Mouse (Mus musculus) limb, embryonic 13.5 days (tissue): ENCODE data around the gene Gm15517. TPM values are rescaled to one million over a fixed set of nuclear protein-coding genes. Genes with fewer than 3 reads are reported as not detected.
"Not testable (repeated sequence)": the region's sequence is repeated elsewhere in the genome, so short reads cannot be mapped to it uniquely, and the experiment has no call there.

Experiments
- ATAC-seq: fragments of 200-750 bp; cut with Nextera tagmentation; 2 replicates; pipeline ENCODE4 v1.8.0; 2017; ENCODE audit warnings: low read depth, moderate number of reproducible peaks, moderate TSS enrichment; ENCODE audit not compliant: low FRiP score
- H3K27ac ChIP-seq: fragments of 300-500 bp; sonication (generic); 2 replicates; pipeline ENCODE4 v1.5.1; 2015; ENCODE audit warnings: inconsistent platforms, mild to moderate bottlenecking, moderate library complexity
- H3K27me3 ChIP-seq: fragments of 300-500 bp; sonication (generic); 2 replicates; pipeline ENCODE4 v1.6.1; 2015; ENCODE audit warnings: mild to moderate bottlenecking, inconsistent platforms
- H3K36me3 ChIP-seq: fragments of 300-500 bp; sonication (generic); 2 replicates; pipeline ENCODE4 v1.6.1; 2015; ENCODE audit warnings: inconsistent platforms, mild to moderate bottlenecking, moderate library complexity
- H3K4me1 ChIP-seq: fragments of 300-500 bp; sonication (generic); 2 replicates; pipeline ENCODE4 v1.6.1; 2015; ENCODE audit warnings: inconsistent platforms
- H3K4me2 ChIP-seq: fragments of 300-500 bp; sonication (generic); replicated peaks from 2 replicates; pipeline ENCODE4 v1.6.1; 2015; ENCODE audit warnings: inconsistent platforms, mild to moderate bottlenecking, moderate library complexity
- H3K4me3 ChIP-seq: fragments of 300-500 bp; sonication (generic); 2 replicates; pipeline ENCODE4 v1.5.1; 2015; ENCODE audit warnings: moderate library complexity, mild to moderate bottlenecking, inconsistent platforms
- H3K9ac ChIP-seq: fragments of 300-500 bp; sonication (generic); 2 replicates; pipeline ENCODE4 v1.6.1; 2015; ENCODE audit warnings: mild to moderate bottlenecking, inconsistent platforms
- H3K9me3 ChIP-seq: fragments of 300-500 bp; sonication (generic); 2 replicates; pipeline ENCODE4 v1.6.1; 2016; ENCODE audit warnings: inconsistent platforms
- WGBS: fragments of 180-500 bp; shearing (Covaris S2); methylation state at CpG from one replicate; pipeline ENCODE4 v1.1.7; 2015; 5-methylcytosine and 5-hydroxymethylcytosine counted together
- polyA plus RNA-seq: library from polyadenylated mRNA; unstranded; fragments of >200 nt; fragmentation: Nextera tagmentation; extraction: Ambion mirVana; gene quantifications from 2 replicates; pipeline ENCODE4 v1.2.1, GENCODE M21; 2015

Gm15517 gene
- polyA plus RNA-seq, 1 experiment from 2014 or later: 1.2 TPM

DNA sequence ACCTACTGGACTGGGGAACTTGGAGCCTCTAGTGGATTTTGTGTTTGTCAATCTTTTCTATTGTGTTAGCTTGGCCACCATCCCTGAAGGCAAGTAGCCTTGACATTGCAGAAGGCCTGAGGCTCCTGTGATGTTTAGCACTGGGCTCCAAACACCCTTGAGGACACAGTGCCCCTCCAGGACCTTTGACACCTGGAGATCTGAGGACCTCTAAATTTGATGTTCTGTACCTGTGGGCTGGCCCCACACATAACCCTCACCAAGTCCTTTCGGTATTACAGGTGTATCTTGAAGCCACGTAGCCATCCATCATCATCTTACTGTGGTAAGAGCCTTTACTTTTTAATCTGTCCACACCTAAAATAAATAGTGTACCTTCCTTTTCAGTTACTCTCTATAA is 13.3 kb upstream of the Gm15517 start:
- Histone ChIP-seq H3K36me3 (peaks cover 49% of the 10 kb centered on the region), H3K4me3 (peak overlapping the region; percentile 76), H3K9ac (peak overlapping the region; percentile 95; the same call in 1 of the 2 replicates), H3K4me1 (peaks cover 33% of the 10 kb centered on the region), H3K27me3 (no peaks in the 10 kb centered on the region), H3K27ac (no peak overlapping the region), H3K4me2 (peak overlapping the region; percentile 74), H3K9me3 (no peaks in the 10 kb centered on the region)
- WGBS: 91% methylated on average over 2 of the region's 2 CpGs
- ATAC-seq: no peak

DNA sequence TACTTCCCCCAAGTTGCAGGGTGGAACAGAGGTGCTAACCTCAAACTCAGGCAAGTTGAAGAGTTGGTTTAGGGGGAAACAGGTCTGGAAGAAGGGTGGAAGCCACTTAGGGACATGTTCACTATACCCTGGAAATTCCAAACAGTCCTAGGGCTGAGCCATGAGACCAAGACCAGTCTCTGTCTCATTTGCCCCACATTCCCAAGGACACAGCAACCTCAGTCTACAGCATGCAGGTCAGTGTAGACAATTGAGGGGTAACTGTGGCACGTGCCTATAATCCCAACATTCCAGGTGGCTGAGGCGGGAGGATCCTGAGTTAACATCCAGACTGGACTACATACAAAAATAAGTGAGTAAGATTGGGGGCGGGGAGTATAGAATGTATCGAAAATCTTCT is 12.0 kb upstream of the Gm15517 start:
- 91% methylated on average over 4 of the region's 4 CpGs for WGBS
- H3K36me3 ChIP-seq: peaks cover 60% of the 10 kb centered on the region

DNA sequence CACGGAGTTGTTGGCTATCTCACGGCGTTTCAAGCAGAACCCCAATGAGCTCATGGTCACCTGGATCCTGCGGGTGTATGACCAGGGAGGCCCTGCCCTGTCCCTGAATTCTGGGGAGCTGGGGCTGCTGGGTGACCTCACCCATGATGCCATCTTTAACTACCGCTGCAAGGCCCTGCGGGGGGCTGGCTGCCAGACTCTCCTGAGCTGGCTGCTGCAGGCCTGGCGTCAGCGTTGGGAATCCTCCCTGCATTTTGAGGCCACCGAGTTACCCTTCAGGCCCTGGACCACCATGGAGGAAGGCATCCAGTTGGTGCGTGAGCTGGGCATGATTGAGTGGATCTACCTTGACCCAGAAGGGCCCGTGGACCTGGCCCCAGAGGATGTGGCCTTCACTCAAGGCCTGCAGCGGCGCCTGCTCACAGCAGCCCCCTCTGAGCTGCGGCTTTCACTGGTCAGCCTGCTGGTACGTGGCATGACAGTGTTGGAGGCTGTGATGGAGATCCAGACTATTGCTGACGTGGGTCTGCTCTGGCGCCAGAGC is 10.4 kb upstream of the Gm15517 start:
- Histone ChIP-seq H3K36me3 (peaks cover 69% of the 10 kb centered on the region), H3K4me1 (peaks cover 26% of the 10 kb centered on the region)
- not testable (repeated sequence) for H3K27ac ChIP-seq, ATAC-seq, H3K27me3 ChIP-seq, H3K9me3 ChIP-seq, H3K9ac ChIP-seq, H3K4me2 ChIP-seq, H3K4me3 ChIP-seq
- 87% methylated on average over 17 of the region's 17 CpGs for WGBS

More for the DNA sequence above, 12.0 kb upstream of the Gm15517 start:
- no peak overlapping the region for H3K4me2 ChIP-seq
- no peak overlapping the region for H3K27ac ChIP-seq
- H3K4me3 ChIP-seq: no peak overlapping the region
- no peaks in the 10 kb centered on the region for H3K9me3 ChIP-seq
- H3K9ac ChIP-seq: no peak overlapping the region
- H3K27me3 ChIP-seq: no peaks in the 10 kb centered on the region
- no peak for ATAC-seq
- H3K4me1 ChIP-seq: peaks cover 33% of the 10 kb centered on the region

DNA sequence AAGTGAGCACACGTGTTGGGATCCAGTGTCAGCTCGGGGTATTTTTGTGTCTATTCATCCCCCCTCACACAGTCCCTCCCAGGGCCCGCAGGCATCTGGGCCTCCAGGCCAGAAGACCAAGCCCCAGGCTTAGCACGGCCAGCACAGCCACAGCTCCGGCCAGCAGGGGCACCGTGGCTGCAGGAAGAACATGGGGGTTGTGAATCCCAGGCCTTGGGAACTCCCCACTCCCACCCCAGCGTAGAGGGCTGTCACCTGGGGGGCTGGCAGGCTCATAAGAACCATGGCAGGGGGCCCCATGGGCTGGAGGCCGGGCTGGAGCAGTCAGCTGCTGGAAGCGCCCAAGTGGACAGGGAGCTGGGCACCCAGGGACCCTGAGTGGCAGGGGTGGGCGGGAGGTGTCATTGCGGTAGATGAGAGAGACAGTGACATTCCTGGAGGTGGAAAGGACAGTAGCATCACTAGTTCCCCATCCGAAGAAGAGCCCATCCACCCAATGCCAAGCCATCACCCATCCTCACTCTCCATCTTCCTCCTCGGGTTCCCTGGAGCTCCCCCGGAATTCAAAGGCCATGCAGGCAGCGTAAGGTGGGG is 8.1 kb upstream of the Gm15517 start:
- Histone ChIP-seq H3K4me3 (no peak overlapping the region), H3K4me2 (no peak overlapping the region), H3K9ac (no peak overlapping the region), H3K27me3 (no peaks in the 10 kb centered on the region), H3K27ac (peak overlapping the region; percentile 15; the same call in 1 of the 2 replicates), H3K36me3 (peaks cover 66% of the 10 kb centered on the region), H3K4me1 (peaks cover 19% of the 10 kb centered on the region), H3K9me3 (no peaks in the 10 kb centered on the region)
- no peak for ATAC-seq
- WGBS: 68% methylated on average over 15 of the region's 15 CpGs

DNA sequence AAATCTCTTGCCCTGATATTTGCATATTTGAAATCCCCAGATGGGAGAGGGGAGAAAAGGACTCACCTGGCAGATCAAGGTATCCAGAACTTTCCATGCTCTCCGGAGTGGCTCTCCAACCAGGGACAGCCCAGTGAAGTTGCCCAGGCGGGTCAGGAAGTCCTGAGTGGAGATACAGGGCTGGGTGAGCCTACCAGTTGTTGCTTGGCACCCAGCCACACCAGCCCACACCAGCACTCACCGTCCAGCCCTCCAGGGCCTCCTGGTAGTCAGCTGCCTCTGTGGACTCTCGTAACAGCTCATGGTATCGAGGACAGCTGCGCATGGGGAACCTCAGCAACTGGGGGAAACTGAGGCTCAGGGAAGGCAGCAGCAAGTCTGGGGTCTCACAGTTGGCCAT is 6.3 kb upstream of the Gm15517 start:
- WGBS: 79% methylated on average over 6 of the region's 6 CpGs
- H3K27ac ChIP-seq: no peak overlapping the region; the same call in 1 of the 2 replicates

DNA sequence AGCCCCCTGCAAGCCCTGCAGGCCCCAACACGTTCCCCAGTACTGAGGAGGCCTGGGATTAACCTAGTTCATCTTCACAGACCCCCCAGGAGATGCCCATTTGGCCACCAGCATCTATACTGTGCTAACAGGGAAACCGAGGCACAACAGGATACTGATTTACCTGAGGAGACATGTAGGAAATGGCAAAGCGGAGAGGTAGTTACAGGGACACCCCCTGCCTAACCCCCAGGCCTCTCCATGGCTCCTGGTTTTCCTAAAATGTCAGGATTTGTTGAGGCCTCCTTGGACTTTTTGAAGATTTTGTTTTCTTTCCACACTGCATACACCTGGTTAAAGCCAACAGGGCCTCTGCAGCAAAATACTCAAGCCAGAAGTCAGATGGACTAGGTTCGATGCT is 4.0 kb upstream of the Gm15517 start, which contains the start of gene Acp4:
TSS of gene Acp4 (minus strand) at position 101 of the 400 bp plus-strand sequence.
- Histone ChIP-seq H3K9ac (no peak within 1 kb of the TSS), H3K9me3 (no peaks in the 10 kb centered on the region), H3K27ac (no peak within 1 kb of the TSS), H3K4me1 (no peaks in the 10 kb centered on the region), H3K27me3 (peaks cover 14% of the 10 kb centered on the region), H3K36me3 (peaks cover 27% of the 10 kb centered on the region), H3K4me3 (no peak within 1 kb of the TSS), H3K4me2 (no peak within 1 kb of the TSS)
- no peak for ATAC-seq
- 74% methylated on average over 4 of the region's 4 CpGs for WGBS

More for the DNA sequence above, 6.3 kb upstream of the Gm15517 start:
- no peak for ATAC-seq
- peaks cover 1% of the 10 kb centered on the region; the same call in 1 of the 2 replicates for H3K4me1 ChIP-seq
- H3K9me3 ChIP-seq: no peaks in the 10 kb centered on the region
- H3K4me3 ChIP-seq: no peak overlapping the region
- H3K9ac ChIP-seq: no peak overlapping the region
- H3K4me2 ChIP-seq: no peak overlapping the region
- H3K36me3 ChIP-seq: peaks cover 48% of the 10 kb centered on the region
- H3K27me3 ChIP-seq: no peaks in the 10 kb centered on the region

DNA sequence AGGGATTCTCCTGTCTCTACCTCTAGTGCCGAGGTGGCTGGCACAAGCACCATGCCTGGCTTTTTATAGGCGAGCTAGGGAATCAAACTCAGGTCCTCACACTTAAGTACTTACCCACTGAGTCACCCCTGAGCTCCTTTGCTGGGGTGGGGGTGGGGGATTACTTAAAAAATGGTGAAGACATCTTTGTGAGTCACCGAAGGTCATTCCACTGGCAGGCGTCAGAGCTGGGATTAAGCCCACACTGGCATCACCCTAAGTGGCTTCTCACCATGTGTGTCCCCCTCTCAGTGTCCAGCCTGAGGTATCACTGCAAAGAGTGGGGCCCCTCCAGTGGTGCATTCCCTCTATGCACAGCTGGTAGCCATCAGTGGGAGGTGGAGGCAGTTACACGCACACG is 837 bp upstream of the Gm15517 start:
- 68% methylated on average over 6 of the region's 6 CpGs for WGBS
- Histone ChIP-seq H3K27me3 (peaks cover 35% of the 10 kb centered on the region), H3K27ac (no peak overlapping the region), H3K4me3 (no peak overlapping the region), H3K9me3 (no peaks in the 10 kb centered on the region), H3K4me1 (peaks cover 7% of the 10 kb centered on the region), H3K9ac (no peak overlapping the region), H3K4me2 (no peak overlapping the region), H3K36me3 (no peaks in the 10 kb centered on the region)
- no peak for ATAC-seq

DNA sequence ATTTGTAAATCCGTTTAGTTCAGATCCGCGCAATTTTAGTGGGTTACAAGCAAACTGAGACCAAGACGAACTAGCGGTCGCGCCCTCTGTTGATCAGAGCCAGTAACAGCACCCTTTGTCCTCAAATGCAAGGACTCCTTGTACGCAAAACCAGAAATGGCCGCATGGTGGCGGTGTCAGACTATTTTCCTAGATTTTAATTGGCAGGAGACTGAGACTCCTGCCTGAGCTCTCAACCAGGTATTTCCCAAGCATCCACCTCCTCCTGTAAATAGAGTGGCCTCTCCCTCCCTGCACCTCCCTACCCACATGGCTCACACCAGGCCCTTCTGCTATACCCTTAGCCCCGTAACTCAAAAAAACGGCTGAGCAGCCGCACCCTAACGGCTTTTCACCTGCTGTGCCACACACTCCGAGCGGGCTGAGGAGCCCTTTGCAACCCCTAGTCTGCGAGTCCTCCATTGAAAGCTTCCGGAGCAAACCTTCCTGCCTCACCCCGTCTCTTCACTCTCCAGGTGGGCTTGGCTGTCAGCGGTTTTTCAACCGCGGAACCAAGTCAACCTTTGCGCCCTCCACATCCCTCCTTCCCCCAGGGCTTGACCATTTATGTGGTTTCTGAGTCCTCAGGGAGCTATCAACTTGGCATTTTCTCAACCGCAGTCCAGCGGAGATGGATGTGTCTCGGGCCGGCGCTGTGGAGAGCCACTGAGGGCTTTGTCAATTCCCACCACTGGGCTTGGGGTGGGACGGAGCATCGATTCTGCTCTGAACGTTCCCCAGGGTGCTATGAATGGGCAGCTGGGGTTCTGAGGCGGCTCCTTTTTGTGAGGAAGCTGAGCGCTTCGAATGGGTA is 1.8 kb downstream of the Gm15517 start:
- ATAC-seq: peak; percentile 55
- H3K4me3 ChIP-seq: peak overlapping the region; percentile 28
- H3K4me1 ChIP-seq: peaks cover 7% of the 10 kb centered on the region
- no peak overlapping the region; the same call in 1 of the 2 replicates for H3K9ac ChIP-seq
- H3K27ac ChIP-seq: no peak overlapping the region
- H3K27me3 ChIP-seq: peaks cover 53% of the 10 kb centered on the region
- 2% methylated on average over 34 of the region's 34 CpGs for WGBS
- no peaks in the 10 kb centered on the region for H3K36me3 ChIP-seq
- H3K9me3 ChIP-seq: no peaks in the 10 kb centered on the region
- H3K4me2 ChIP-seq: peak overlapping the region; percentile 58

DNA sequence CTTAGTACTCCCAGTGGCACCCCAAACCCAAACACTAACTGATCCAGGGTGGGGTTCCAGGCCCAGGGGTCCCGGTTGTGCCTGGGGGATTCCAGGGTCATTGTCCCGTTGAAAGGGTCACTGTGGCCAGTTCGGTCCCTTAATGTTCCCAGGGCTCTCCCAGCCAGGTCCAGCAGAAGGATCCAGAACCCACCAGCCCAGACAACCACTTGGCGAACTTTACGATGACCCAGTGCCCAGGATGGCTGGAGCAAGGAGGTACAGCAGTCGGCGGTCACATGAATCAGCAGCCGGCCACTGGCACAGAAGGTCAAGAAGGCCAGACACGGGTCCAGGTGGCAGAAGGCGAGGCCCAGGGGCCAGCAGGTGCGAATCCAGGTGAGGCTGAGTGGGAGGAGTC is 6.9 kb downstream of the Gm15517 start:
- no peaks in the 10 kb centered on the region for H3K36me3 ChIP-seq
- H3K9ac ChIP-seq: no peak overlapping the region
- ATAC-seq: no peak
- H3K9me3 ChIP-seq: no peaks in the 10 kb centered on the region
- H3K4me2 ChIP-seq: no peak overlapping the region
- H3K4me3 ChIP-seq: no peak overlapping the region
- H3K27ac ChIP-seq: no peak overlapping the region
- WGBS: 78% methylated on average over 11 of the region's 11 CpGs
- peaks cover 4% of the 10 kb centered on the region for H3K4me1 ChIP-seq
- peaks cover 55% of the 10 kb centered on the region for H3K27me3 ChIP-seq

DNA sequence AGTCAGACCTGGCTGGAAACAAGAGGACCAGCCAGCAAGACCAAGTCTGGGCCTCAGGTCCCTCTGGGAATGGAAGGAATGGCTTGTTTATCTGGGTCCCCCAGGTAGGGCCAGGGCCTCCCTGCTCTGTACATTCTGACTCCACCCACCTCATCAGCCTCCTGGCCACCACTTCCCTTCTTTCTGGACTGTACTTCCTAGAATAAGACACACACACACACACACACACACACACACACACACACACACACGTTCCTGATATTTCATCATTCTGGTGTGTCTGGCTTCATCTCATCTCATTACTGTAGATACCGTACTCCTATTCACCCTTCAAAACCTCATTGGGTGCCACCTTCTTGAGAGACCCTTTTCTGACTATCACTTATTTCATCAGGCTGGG is 8.2 kb downstream of the Gm15517 start:
- H3K4me1 ChIP-seq: no peaks in the 10 kb centered on the region
- H3K9me3 ChIP-seq: no peaks in the 10 kb centered on the region
- no peak for ATAC-seq
- peaks cover 55% of the 10 kb centered on the region for H3K27me3 ChIP-seq
- H3K9ac ChIP-seq: no peak overlapping the region
- no peak overlapping the region for H3K27ac ChIP-seq
- H3K4me3 ChIP-seq: no peak overlapping the region
- H3K36me3 ChIP-seq: no peaks in the 10 kb centered on the region
- H3K4me2 ChIP-seq: no peak overlapping the region
- 92% methylated on average over 2 of the region's 2 CpGs for WGBS

DNA sequence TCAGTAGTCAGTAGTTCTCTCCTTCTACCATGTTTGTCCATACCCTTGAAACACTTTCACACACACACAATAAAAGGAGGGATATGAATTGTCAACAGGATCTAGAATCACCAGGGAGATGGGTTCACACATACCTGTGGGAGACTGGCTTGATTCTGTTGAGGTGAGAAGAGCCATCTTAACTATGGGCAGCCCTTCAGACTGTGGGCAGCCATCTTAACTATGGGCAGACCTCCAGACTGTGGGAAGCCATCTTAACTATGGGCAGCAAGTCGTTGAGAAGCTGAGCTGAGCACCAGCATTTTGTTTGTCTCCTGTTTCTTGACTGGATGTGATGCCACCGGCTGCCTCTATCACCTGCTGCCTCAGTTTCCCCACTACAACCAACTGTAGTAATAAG is 10.1 kb downstream of the Gm15517 start:
- no peaks in the 10 kb centered on the region for H3K4me1 ChIP-seq
- no peak overlapping the region for H3K27ac ChIP-seq
- peaks cover 62% of the 10 kb centered on the region for H3K27me3 ChIP-seq
- no peak overlapping the region for H3K4me3 ChIP-seq
- WGBS: 68% methylated on average over 2 of the region's 2 CpGs
- no peak overlapping the region for H3K9ac ChIP-seq
- no peaks in the 10 kb centered on the region for H3K36me3 ChIP-seq
- ATAC-seq: no peak
- no peaks in the 10 kb centered on the region; the same call in 1 of the 2 replicates for H3K9me3 ChIP-seq
- no peak overlapping the region for H3K4me2 ChIP-seq

DNA sequence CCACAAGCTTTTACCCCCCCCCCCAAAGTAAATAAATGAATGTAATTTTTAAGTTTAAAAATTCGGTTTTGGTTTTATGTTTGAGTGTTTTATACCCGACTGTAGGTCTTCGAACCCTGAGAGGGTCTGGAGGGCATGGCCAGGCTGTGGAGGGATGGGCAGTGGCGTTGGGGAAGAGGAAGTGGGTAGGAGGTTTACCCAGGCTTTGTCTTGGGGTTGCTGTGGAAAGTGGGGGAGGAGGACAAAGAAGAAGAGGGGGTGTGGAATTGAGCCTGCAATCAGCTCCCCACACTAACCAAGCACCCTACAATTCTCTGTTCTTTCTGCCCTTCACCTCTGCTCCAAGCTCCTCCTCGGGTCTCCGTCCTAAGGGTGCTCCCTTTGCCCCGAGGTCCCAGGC is 11.3 kb downstream of the Gm15517 start:
- H3K9me3 ChIP-seq: no peaks in the 10 kb centered on the region; the same call in 1 of the 2 replicates
- no peak overlapping the region for H3K4me2 ChIP-seq
- H3K4me3 ChIP-seq: no peak overlapping the region
- ATAC-seq: no peak
- no peak overlapping the region for H3K9ac ChIP-seq
- H3K36me3 ChIP-seq: no peaks in the 10 kb centered on the region
- WGBS: 94% methylated on average over 7 of the region's 7 CpGs
- H3K27me3 ChIP-seq: peaks cover 57% of the 10 kb centered on the region
- H3K27ac ChIP-seq: no peak overlapping the region
- no peaks in the 10 kb centered on the region for H3K4me1 ChIP-seq
